Mouse (Mus musculus) thymus, postnatal 25 days (tissue): ENCODE results near the gene Slc35f2.

Source experiments
- DNase-seq: peaks from one replicate; pipeline ENCODE4 v3.0.0; 2022

Slc35f2 gene

DNA sequence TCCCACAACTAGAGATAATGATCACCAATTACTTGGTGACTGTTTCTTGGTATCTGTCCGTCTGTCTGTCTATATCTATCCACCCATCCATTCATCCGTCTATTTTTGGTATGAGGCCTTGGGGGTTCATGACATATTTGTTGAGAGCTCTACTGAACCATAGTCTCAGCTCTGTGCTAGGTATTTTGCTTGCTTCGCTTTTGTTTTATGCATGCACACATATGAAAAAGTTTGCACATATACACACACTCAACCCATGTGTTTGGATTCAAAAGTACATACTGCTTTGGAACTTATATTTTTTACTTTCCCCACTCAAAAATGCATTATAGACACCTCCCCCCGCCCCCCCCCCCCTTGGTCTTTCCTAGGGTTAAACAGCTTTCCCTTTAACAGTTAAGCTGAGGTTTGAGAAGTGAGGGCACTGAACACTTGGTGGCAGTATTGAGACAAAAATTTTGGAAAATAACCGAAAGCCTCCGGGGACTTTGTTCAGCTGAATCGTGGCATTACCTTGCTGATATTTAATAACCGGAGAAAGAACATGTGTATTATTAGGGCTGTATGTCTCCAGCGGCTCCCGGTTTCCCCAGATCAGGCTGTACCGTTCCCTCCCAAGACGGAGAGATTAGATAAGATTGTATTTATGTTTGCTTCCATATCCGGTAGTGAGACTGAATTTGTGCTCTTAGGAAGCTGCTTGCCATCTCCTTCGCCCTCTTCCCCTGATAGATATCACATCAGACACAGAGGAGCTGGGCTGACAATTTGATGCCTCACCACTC, 57.9 kb downstream of the Slc35f2 start:
- DNase-seq, result peak; percentile 51

DNA sequence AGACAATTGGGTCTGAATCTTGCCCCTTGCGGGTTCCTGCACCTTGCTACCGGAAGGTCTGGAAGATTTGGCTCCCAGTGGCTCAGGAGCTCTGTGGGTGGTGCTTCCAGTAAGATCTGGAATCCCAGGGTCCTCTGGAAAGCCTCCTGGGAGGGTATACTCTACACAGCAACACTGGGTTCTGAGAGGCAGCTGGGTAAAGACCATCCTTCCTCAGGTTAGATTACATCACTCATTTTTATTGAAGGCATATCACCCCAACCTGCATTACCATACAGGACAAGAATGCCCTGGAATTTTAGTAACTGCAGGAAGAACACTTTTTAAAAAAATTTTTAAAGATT, 58.5 kb downstream of the Slc35f2 start:
- DNase-seq, result no peak

DNA sequence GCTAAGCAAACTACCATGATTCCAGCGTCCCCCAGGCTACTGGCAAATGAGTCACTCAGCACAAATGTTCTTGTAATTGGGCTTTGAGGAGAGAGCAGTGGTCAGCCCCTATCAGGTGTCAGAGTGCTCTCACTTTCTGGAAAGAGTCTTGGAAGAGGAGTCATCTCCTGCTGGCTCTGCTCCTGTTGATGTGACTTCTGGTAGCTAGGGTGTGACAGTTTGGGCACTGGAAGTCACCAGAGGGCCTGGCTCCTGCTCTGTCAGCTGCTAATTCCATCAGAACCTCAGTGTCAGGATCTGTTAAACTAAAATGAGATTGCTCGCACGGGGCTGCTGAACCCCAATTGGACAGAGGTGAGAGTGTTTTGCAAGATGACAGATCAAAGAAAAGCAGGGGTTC, 63.7 kb downstream of the Slc35f2 start:
- no peak for DNase-seq

DNA sequence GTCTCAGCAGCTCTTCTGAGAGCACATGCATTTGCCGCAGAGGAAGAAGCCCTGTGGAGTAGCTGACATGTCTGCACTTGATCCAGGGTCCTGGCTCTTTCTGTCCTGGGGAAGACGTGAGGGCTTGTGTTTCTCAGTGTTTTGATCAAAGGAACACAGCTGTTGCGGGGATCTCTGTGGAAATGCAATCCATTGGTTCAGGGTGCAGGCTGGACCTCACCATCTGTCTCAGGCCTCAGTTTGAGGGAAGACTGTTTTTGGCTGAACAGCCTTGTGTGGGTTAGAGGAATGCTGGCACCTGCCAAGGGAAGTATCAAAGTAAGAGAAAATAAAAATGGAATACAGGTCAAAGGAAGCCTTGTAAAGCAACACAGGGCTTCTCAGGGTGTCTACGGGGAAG, 64.6 kb downstream of the Slc35f2 start:
- DNase-seq, result no peak

- no peak for DNase-seq
Observed at GRCm38 (mm10) chr9:53838816-53839215, 67.5 kb downstream of the Slc35f2 start.

DNA sequence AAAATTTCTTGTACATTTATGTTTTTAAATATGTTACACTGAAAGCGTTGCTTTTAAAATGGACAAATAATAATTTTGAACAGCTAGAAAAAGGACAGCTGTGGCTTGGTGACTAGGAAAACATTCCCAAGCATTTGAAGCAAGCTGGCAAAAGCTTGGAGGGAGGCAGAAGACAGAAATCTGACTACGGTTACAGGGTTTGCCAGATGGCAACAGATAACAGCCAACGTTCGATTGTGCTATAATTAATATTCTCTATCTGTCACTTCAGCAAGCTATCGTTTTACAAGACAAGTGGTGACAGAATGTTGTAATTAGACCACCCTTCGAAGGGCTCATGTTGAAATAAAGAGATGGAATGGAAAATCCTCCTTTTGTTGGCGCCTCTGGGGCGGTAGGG, 77.2 kb downstream of the Slc35f2 start:
- DNase-seq, result no peak

DNA sequence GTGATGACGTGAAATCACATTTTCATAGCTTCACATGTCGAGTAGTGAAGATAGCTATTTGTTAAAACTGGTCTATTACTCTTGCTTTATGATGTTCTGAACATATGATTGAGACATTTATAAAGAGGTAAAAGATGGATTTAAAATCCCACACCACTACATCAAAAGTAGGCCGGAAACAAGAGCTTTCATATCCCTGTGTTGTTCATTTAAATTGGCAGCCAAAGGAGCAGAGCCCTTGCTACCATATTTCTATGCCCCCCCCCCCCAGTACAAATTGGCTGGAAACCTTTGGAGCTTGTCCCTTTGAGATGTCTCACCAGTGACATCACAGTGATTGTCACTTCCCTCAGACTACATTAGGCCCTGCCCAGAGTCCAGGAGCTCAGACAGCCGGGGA, 78.5 kb downstream of the Slc35f2 start, which contains the start of gene Sln:
Gene Sln, plus strand, starts transcription at position 301 of the 400 bp plus-strand sequence.
- DNase-seq, result no peak

- DNase-seq, result no peak
Observed at GRCm38 (mm10) chr9:53852158-53852557, 80.8 kb downstream of the Slc35f2 start.

GRCm38 (mm10) chr9:53853672-53854071, 82.3 kb downstream of the Slc35f2 start:
- no peak for DNase-seq

DNA sequence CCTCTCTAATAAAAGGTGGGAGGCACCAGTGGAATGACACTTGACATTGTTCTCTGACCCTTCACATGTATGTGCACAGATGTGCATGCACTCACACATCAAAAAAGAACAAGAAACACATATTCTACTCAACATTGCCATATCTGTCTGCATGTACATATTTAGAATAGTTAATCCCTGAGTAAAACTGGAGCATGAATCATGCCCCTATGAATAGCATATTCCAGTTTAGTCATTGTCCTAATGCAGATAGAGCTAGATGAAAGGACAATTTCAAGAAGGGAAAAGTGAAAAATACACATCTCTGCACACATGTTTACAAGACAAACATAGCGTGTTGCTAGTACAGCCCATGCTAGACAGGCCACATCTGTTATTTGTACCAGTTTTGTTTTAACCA, 83.2 kb downstream of the Slc35f2 start:
- DNase-seq, result no peak

DNA sequence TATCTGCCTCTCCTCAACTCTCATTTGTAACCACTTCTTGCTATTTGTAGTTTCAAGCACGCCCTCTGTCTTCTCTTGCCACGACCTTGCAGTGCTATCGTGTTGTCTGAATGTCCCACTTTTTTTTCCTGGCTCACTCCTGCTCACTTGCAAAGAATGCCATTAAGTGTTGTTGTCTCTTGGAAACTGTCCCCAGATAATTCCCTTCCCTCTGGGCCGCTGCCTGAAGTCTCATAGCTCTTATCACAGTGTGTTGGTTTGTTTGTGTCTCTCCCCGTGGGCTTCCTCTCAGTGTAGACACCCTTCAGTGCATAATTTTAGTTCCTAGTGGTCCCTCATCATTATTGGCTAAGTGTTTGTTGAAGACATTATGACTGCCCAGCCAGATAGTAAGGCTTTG, 86.5 kb downstream of the Slc35f2 start:
- no peak for DNase-seq
